Mouse (Mus musculus) erythroid progenitor cell, adult 5-6 weeks (primary cell): ENCODE measurements around the gene Sesn3. TPM values are rescaled to one million over a fixed set of nuclear protein-coding genes. Genes with fewer than 3 reads are reported as not detected.
"Not testable (repeated sequence)": the region's sequence is repeated elsewhere in the genome, so short reads cannot be mapped to it uniquely, and the experiment has no call there.

Experiments used
- ATAC-seq: replicated peaks from 2 replicates; pipeline ENCODE4 v1.8.0; 2016; ENCODE audit warnings: moderate number of reproducible peaks, mild to moderate bottlenecking, moderate TSS enrichment, inconsistent platforms; ENCODE audit not compliant: poor library complexity, low FRiP score, severe bottlenecking
- total RNA-seq, 2 experiments: library from RNA; stranded (forward) in 1 of 2; stranded (reverse) in 1 of 2; fragments of 150-400 nt in 1 of 2; fragments of 186-747, 209-891 nt in 1 of 2; gene quantifications; 2 replicates each; pipeline versions ENCODE4 v1.2.3 to v1.2.4; 2015 to 2017; ENCODE audit warnings: low replicate concordance in 2 of 2

The Sesn3 gene
- total RNA-seq, 2 experiments from 2014 or later = 3.2 to 5.9 TPM

GRCm38 (mm10) chr9:14345866-14346265 lies 71.0 kb downstream of the Sesn3 start:
- ATAC-seq = not testable (repeated sequence)

- ATAC-seq = peak; percentile 83
Measured at GRCm38 (mm10) chr9:14348416-14348815, 73.5 kb downstream of the Sesn3 start.

DNA sequence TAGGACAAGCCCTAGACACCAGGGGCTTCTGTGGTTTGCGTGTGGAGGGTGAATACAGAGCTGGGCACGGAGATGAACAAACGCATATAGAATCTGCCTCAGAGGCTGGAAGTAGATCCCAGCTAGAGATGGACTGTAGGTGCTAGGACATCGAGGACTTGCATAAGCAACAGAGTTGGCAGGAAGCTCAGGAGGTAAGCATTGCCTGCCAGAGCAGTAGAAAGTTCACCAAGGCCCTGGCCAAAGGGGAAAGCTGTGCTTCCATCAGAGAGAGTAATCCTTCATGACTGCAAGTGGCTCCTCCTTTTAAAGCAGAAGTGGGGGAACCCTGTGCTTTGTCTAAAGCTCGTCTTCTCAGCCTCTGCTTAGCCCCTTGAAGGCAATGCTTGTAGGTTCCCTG lies 74.5 kb downstream of the Sesn3 start:
- ATAC-seq = no peak

DNA sequence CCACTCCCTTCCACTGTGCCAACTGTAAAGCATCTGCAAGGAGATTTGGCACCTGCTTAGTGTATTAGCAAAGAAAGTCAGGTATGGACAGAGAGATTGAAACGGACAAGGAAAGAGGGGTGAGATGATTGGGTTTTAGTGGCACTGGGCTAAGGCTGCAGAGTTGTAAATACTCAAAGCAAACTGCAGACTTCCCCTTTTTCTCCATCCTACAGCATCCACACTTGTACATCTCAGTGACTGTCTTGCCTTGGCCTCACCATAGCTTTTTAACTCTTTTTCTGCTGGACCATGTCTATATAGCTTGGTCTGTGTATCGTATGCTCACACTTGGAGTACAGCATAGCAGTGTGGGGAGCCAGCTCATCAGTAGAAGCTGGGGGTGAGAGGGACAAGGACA lies 75.9 kb downstream of the Sesn3 start:
- no peak for ATAC-seq

GRCm38 (mm10) chr9:14352337-14352736 lies 77.5 kb downstream of the Sesn3 start:
- no peak for ATAC-seq

GRCm38 (mm10) chr9:14354852-14355251 lies 80.0 kb downstream of the Sesn3 start:
- peak; percentile 67 for ATAC-seq

GRCm38 (mm10) chr9:14357033-14357432 lies 82.2 kb downstream of the Sesn3 start:
- ATAC-seq = no peak

- ATAC-seq = no peak
Measured at GRCm38 (mm10) chr9:14362068-14362768, 87.4 kb downstream of the Sesn3 start.

DNA sequence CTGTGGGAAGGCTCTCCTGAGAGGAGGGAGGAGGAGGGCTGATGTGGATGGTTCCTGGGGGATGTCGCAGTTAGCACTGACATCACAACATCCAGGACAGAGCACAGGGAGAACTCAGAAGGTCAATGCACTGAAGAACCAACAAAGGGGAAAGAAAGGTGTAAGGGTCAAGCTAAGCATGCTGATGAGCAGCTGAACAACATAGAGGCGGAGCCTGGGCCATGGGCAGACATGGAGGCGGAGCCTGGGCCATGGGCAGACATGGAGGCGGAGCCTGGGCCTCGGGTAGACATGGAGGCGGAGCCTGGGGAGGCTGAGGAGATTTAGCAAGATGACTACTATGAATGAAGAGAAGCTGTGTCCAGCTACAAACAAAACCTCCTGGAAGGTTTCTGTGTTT lies 88.7 kb downstream of the Sesn3 start:
- peak; percentile 80 for ATAC-seq

GRCm38 (mm10) chr9:14364719-14365118 lies 89.9 kb downstream of the Sesn3 start:
- ATAC-seq = no peak

DNA sequence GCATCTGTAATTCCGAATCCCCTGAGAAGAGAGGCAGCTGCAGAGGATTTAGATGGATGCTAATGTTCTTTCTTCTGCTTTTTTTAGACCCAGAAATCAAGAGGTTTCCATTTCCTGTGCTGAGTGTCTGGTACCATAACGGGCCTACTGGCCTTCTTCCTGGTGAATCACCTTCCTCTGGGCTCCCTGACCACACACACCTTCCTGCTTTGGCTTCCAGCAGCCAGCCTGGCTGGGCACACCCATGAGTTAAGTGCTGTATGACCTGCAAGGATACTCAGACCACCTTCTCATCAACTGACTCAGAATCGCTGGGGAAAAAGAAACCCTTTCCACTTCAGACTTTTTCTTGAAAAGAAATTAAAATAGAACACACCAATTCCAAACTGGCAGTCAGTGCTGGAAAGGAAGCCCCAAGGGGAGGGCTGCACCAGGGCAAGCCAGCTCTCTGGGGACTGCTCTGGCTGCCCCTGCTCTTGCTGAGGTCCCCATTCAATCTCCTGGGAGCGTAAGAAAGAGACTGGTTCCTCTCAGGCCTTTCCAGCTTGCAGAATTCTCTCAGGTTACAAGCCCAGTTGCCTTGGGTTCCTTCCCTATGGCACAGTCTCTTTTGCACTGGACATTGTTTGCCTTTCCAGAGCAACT lies 90.7 kb downstream of the Sesn3 start:
- ATAC-seq = no peak

DNA sequence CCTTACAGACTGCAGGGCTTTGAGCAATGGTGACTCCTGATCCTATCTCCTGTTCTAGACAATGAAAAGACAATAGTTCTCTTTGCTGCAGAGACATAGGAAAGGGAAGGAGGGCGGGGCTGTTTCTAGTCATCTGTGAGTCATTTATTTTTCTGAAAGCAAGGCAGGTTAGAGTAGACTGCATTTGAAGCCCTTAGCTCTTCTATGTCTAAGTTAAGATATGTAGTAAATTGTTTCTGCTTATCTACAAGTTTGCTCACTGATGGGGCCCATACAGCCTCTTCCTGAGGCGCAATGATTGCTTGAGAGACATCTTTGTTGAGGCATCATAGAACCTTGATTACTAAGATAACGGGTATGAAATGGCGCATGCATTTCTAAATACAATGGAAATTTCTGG lies 93.0 kb downstream of the Sesn3 start:
- ATAC-seq = no peak

GRCm38 (mm10) chr9:14369271-14369670 lies 94.4 kb downstream of the Sesn3 start:
- peak; percentile 95 for ATAC-seq

- no peak for ATAC-seq
Measured at GRCm38 (mm10) chr9:14372440-14372839, 97.6 kb downstream of the Sesn3 start.

DNA sequence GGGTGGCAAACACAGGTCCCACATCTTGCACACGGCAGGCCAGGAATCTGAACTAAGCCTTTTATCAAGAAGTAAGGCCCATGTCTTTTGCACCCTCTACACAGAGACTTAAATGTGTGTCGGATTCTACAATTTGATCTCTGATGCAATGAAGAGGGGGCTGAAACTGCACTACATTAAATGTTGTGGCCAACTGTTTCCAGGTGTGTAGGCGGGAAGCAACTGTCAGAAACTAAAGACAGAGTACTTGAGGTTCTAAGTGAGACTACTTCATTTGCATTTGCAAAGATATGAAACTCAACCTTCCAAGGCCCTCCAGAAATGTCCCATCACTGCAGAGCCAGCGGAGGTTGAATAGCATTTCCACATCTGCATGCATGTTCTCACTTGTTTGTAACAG lies 101.3 kb downstream of the Sesn3 start:
- no peak for ATAC-seq

- ATAC-seq = no peak
Measured at GRCm38 (mm10) chr9:14378151-14378550, 103.3 kb downstream of the Sesn3 start.

- ATAC-seq = no peak
Measured at GRCm38 (mm10) chr9:14379769-14380385, 105.0 kb downstream of the Sesn3 start.

DNA sequence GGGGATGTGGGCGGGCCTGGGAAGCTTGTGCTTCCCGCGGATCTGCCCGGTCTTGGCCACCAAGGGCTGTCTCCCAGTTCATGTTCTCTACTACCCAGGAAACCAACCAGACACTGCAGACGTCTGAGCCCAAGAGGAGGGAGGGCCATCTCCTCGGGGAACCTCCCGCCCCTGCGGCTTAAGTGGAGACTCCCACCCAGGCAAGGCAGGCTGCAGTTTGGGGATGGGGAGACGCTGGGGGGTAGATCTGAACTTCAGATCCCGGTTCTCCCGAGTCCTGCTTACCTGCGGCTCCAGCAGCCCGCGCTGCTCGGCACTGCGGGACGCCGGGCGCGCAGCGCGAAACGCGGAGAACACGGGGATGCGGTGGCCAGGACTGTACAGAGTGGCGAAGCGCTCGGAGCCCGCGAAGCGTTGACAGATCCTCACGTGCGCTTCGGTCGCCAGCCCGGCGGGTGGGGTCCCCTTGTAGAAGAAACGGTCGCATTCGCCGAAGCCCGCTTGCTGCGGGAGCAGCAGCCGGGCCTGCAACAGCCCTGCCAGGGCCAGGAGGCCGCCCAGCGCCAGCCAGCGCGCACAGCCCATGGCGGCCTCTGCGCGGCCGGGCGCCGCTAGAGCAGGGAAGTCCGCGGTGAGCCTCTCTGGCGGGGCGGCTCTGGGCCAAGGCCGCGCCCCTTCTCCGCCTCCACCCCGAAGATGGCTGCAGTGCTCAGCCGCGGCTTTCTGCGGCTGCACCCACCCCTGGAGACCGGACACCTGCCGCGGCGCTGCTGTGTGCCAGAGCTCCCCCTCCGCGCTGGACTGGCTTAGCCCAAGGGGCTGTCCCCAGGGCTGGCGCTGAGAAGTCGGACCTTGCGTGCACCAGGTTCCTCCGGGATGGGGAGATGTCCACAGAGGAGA lies 105.8 kb downstream of the Sesn3 start:
- ATAC-seq = peak; percentile 92

DNA sequence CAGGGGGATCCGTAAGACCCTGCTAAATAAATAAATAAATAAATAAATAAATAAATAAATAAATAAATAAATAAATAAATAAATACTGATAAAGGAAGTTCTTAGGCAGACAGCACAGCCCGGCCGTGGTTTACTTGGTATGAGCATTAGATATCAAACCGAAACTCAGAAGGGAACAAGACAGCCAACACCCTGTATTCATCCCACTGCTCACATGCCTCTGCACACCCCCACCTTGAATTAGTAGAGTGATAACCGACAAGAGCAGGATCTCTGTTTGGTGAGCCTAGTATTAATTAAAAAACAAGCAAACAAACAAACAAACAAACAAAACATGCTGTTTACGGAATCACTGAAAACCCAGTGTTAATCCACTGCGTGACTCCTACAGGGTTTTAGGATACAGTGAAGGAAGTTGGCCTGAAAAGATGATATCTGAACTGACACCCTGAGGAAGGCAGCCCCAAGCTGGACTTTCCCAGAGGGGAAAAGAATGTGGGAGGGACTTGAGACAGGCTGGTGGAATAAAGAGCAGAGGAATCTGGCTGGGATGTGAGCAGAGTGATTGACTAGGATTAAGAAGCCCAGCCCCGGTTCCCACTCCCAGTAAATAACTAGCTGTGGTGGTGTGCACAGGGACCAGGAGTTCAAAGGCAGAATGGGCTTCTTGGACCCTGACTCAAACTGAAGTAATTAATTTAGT lies 106.6 kb downstream of the Sesn3 start, which contains the start of gene Endod1:
TSS of gene Endod1 (minus strand) at position 155 of the 703 bp plus-strand sequence.
- peak; percentile 48 for ATAC-seq
